Mouse (Mus musculus): ENCODE results near the gene Gm8267.
A peak's percentile ranks its signal among the peaks of the same experiment; 100 is the strongest.
"Not testable (repeated sequence)": the region's sequence is repeated elsewhere in the genome, so short reads cannot be mapped to it uniquely, and the experiment has no call there.

Gene Gm8267

GRCm38 (mm10) chr14:44750240-44750639 lies at the start of gene Gm8267:
Gene Gm8267, minus strand, starts transcription at chr14:44750340.
- no peak for DNase-seq

DNA sequence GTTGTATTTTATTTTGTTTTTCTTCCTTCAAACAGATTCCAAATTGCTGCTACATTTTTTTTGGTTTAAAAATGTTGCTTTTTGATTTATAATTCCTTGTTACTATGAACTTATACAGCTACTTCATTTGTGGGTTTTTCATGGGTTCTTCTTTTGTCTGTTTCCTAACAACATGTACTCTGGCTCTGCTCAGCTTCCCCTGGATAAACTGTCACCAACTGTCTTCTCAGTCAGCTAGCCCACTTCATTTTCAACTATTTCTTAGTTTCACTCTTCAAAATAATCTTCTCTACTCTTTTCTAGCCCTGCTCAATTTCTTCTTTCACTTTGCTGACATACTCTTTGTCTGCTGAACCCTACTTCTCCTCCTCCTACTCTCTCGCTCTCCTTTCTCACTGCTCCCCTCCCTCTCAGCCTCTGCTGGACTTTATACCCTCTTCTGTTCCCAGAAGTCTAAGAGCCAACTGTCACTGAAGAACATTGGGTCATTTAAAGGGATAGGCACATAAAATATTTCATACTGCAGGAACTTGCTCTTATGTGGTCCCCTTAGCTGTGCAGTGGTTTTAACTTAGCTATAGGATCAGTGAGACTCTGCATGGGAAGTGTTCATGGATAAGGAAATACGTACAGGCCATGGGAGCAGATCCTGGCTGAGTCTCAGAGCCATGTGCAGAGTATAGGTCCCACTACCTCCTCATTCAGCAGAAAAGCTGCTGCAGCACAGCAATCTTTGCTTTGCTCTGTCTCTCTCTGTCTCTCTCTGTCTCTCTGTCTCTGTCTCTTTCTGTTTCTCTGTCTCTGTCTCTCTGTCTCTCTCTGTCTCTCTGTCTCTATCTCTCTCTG lies 39.6 kb upstream of the Gm8267 start:
- peak; percentile 14 for DNase-seq

DNA sequence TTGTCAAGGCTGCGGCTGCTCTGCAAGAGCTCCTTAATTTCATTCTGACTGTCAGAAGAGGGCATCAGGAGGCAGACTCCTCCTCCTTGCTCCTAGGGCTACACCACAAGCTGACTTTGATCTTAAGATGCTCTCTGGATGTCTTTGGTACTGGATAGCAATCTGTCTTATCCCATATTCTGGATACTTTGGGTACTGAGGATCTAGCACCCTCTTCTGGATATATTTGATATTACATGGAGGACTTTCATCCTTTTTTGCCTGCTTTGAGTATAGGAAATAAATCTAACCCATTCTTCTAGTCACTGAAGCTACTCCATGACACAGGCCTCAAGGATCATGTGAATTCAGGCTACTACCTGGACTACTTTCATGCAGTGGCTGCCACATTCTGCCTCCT lies 7.4 kb downstream of the Gm8267 start:
- DNase-seq: not testable (repeated sequence)

GRCm38 (mm10) chr14:44730711-44731110 lies 19.4 kb downstream of the Gm8267 start:
- DNase-seq: not testable (repeated sequence)

- not testable (repeated sequence) for DNase-seq
These were observed 43.8 kb downstream of the Gm8267 start, which contains the start of gene Gm8257 for GRCm38 (mm10) chr14:44706356-44706755. Gene Gm8257, minus strand, starts transcription at chr14:44706456.

All from kidney, adult 18-20 months (tissue).